Mouse (Mus musculus) lung, adult 2 months (tissue): ENCODE results near the gene Gm9817. TPM values are rescaled to one million over a fixed set of nuclear protein-coding genes. Genes with fewer than 3 reads are reported as not detected.

Source experiments
- DNase-seq: peaks from one replicate; pipeline ENCODE4 v3.0.0; 2022
- H3K4me1 ChIP-seq: fragments of 200-500 bp; 2 replicates; pipeline ENCODE4 v1.6.1; 2011; ENCODE audit warnings: low read length; ENCODE audit not compliant: control insufficient read depth, insufficient read depth
- H3K4me3 ChIP-seq: fragments of 200-500 bp; replicated peaks from 2 replicates; pipeline ENCODE3; 2011; ENCODE audit warnings: low read depth, mild to moderate bottlenecking, control low read depth, low read length; ENCODE audit errors: extremely low read depth
- CTCF ChIP-seq: fragments of 200-500 bp; IDR thresholded peaks from 2 replicates; pipeline ENCODE4 v1.5.1; 2011; ENCODE audit warnings: mild to moderate bottlenecking, low read length, control low read depth; ENCODE audit not compliant: insufficient read depth
- POLR2A ChIP-seq: fragments of 200-500 bp; IDR thresholded peaks from 2 replicates; pipeline ENCODE4 v1.6.1; 2011; ENCODE audit warnings: low read depth, mild to moderate bottlenecking, control low read depth, low read length, borderline replicate concordance; ENCODE audit errors: extremely low read depth
- WGBS: fragments of 180-500 bp; shearing (Covaris S2); methylation state at CpG from one replicate; pipeline ENCODE4 v1.1.7; 2018; 5-methylcytosine and 5-hydroxymethylcytosine counted together
- polyA plus RNA-seq: library from polyadenylated mRNA; depleted of rRNA; stranded (reverse); fragments of >200 nt; gene quantifications from 2 replicates; pipeline ENCODE4 v1.2.3, GENCODE M21; 2012

Gm9817 gene
- polyA plus RNA-seq, 1 experiment, result 0.07 TPM

DNA sequence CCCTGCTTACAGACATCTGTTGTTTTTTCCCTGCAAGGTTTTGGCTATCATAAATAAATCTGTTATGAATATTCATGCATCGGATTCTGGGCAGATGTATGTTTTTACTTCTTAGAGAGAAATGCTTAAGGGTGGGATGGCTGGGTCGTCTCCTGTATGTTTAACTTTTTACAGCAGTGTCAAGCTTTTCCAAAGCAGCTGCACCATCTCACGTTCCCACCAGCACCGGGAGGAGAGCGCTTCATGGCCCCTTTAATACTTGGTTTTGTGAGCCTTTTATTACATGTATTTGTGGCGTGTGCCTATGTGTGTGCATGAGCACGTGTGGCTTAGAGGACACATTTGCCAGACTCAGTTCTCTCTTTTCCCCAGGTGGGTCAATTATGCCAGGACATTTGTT, 37.8 kb upstream of the Gm9817 start:
- TF ChIP-seq CTCF (no peak), POLR2A (no peak)
- no peak for DNase-seq
- H3K4me1 ChIP-seq, result no peaks in the 10 kb centered on the region
- H3K4me3 ChIP-seq, result no peak overlapping the region
- 70% methylated on average over 7 of the region's 7 CpGs for WGBS

DNA sequence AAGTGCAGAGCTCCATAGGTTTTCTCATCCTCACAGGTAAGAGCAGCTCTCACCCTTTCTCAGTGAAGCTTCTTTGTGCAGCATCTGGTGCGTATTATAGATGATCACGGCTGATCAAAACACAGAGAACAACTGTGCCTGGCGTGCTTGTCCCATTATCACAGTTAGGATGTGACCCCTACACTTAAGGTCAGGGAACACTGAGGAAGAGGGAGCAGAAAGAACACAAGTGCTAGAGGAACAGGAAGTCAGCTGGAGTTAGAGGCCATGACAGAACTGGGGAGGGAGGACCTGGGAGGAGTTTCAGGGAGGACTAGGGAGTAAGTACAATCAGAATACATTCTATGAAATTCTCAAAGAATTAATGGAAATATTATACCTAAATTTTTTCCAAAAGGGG, 35.0 kb upstream of the Gm9817 start:
- H3K4me3 ChIP-seq, result no peak overlapping the region
- TF ChIP-seq CTCF, result no peak
- TF ChIP-seq POLR2A, result no peak
- H3K4me1 ChIP-seq, result no peaks in the 10 kb centered on the region
- WGBS, result 66% methylated on average over 3 of the region's 3 CpGs
- no peak for DNase-seq

DNA sequence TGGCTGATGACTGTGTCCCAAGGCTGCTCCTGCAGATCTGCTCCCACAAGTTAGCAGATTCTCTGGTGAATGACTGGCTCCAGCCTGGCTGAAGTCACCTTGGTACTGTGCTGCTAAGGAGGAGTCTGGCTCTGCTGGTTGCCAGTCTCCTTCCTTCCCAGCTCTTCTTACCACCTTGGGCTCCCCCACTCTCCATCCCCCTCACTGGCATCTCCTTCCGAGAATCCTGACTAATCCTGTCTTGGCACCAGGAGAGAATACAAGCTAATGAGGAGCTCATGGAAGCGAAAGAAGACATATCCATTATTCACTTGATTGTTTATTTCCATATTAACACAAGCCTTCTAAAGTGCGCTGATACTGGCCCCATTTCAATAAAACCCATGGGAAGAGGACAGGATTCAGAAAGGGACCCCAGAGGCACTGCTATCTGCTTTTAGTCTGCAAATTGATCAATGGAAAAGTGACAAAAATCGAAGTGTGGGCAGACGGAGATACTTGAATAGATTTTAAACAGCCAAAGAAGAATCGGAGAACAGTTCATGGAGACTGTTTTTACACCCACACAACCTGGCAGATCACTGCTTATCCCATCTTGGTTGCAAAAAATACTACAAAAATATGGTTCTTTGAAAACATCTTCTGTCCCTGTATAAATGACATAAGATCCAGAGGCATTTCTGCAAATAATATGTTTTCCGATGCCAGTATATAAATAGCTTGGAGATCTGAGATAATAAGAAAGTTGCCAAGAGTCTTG, 29.1 kb upstream of the Gm9817 start:
- H3K4me1 ChIP-seq, result no peaks in the 10 kb centered on the region
- 58% methylated on average over 7 of the region's 7 CpGs for WGBS
- TF ChIP-seq CTCF, result no peak
- no peak for TF ChIP-seq POLR2A
- DNase-seq, result no peak
- H3K4me3 ChIP-seq, result no peak overlapping the region

DNA sequence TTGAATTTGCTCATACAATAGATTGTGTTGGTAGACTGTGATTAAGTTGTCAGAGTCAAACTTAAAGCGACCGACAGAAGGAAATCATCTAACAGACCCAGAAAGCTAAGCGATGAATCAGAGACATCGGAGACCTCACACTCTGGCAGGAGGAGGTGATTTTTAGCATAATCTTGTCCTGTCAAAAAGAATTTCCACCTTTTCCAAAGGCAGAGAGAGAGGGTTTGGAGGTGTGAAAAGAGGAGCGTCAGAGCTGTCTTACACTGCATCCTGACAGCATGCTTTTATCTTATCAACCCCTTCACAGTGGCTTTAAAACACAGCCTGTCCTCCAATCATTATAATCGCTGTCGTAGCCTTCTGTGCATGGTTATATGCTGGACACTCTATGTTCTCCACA, 25.7 kb upstream of the Gm9817 start:
- 43% methylated on average over 7 of the region's 7 CpGs for WGBS
- Histone ChIP-seq H3K4me1 (no peaks in the 10 kb centered on the region), H3K4me3 (no peak overlapping the region)
- no peak for DNase-seq
- TF ChIP-seq CTCF (no peak), POLR2A (no peak)

DNA sequence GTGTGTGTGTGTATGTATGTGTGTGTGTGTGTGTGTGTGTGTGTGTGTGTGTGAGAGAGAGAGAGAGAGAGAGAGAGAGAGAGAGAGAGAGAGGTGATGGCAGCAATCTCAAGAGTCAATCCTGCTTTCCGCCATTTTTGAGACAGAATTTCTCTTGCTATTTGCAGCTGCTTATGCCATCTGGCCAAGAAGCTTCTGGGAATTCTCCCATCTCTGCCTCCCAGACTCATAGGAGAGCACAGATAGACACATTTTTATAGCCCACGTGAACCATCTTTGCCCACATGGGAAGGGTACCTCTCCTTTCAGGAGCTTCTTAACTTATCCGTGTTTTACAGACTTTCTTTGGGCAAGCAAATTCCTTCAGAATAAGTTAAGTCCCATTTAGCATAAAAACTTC, 24.6 kb upstream of the Gm9817 start:
- Histone ChIP-seq H3K4me3 (no peak overlapping the region), H3K4me1 (no peaks in the 10 kb centered on the region)
- 95% methylated on average over 3 of the region's 3 CpGs for WGBS
- DNase-seq, result no peak
- TF ChIP-seq CTCF (no peak), POLR2A (no peak)

DNA sequence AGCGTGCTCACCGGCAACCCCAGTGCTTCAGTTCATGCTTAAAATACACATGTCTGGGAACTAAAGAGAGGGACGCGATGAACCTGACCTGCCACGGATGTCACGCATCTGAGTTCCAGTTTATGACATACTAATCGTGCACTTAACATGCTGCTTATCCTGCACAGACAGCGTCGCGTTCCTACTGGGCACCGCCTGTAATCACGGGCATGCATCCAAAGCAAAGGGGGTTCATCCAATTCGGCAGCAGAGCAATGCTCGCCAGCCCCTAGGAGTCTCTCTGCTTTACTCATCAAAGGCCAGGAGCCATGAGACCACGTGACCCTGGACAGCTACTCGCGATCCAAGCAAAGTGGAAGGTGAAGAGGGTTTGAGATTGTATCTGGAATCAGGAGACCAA, 19.3 kb upstream of the Gm9817 start:
- WGBS, result 85% methylated on average over 17 of the region's 17 CpGs
- no peak overlapping the region for H3K4me3 ChIP-seq
- no peak for TF ChIP-seq POLR2A
- TF ChIP-seq CTCF, result no peak
- H3K4me1 ChIP-seq, result no peaks in the 10 kb centered on the region
- no peak for DNase-seq

DNA sequence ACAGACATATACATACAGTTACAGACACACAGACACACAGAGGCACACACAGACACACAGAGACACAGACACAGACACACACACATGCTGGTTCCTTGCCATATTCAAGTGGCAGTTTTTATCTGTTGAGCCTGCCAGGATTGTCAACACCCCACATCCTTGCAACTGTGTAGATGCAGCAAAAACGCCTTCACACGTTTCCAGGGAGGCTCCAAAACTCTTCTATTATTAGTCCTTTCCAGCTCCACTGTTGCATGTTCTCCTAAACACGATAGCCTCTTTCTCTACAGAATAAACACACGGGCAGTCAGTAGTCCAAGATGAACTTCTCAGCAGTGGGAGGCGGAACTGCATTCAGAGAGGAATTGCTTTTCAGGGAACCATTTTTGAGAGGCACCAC, 15.3 kb upstream of the Gm9817 start:
- H3K4me3 ChIP-seq, result no peak overlapping the region
- WGBS, result 48% methylated on average over 5 of the region's 5 CpGs
- no peak for TF ChIP-seq POLR2A
- no peak for TF ChIP-seq CTCF
- H3K4me1 ChIP-seq, result no peaks in the 10 kb centered on the region
- no peak for DNase-seq

DNA sequence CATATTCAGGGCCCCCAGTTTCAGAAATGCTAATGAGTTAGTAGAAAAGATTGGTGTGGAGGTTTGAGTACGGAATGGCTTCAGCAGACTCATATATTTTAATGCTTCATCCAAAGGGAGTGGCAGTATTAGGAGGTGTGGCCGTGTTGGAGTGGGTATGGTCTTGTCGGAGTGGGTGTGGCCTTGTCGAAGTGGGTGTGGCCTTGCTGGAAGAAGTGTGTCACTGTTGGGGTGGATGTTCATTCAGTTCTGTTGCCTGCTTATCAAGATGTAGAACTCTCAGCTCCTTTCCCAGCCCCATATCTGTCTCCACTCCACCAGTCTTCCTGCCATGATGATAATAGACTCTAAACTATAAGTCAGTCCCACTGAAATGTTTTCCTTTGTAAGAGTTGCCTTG, 13.5 kb upstream of the Gm9817 start:
- no peaks in the 10 kb centered on the region for H3K4me1 ChIP-seq
- WGBS, result 83% methylated on average over 4 of the region's 4 CpGs
- DNase-seq, result no peak

DNA sequence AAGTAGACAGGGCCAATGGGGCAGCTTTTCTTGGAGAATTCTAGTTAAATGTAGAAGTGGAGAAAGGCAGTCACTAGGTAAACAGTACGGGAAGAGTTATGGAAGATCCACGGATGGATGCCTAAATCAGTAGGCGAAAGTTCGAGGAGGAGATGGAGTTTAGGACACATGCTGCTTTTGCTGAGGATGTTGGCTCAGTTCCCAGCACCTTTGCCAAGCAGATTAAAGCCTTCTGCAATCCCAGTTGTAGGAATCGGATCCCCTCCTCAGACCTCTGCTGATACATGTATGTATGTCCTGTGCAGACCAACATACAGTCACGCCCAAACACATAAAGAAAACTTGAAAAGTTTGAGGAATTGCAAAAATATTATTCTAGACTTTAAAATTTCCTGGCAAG, 8.1 kb upstream of the Gm9817 start:
- DNase-seq, result no peak
- Histone ChIP-seq H3K4me1 (no peaks in the 10 kb centered on the region), H3K4me3 (no peak overlapping the region)
- WGBS, result 67% methylated on average over 6 of the region's 6 CpGs
- TF ChIP-seq POLR2A (no peak), CTCF (no peak)

More for the DNA sequence above, 13.5 kb upstream of the Gm9817 start:
- H3K4me3 ChIP-seq, result no peak overlapping the region
- no peak for TF ChIP-seq CTCF
- no peak for TF ChIP-seq POLR2A

DNA sequence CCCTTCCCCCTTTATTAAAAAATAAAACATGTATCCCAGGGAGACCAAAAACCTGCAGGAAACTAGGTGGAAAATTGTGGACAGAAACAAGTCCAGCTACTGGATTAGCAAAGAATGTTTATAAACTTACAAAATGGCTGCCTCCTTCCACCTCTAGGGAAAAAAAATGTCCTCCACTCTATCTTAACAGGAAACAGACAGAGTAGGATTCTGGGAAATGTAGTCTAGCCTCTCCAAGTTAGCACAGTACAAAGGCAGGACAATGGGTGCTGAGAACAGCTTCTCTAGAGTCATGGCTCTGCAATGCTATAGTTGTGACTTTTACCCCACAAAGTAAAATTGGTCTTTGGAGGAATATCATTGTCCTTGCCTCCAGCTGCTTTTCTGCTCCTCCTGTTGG, 3.5 kb upstream of the Gm9817 start:
- Histone ChIP-seq H3K4me1 (no peaks in the 10 kb centered on the region), H3K4me3 (no peak overlapping the region)
- DNase-seq, result no peak
- no peak for TF ChIP-seq CTCF
- no peak for TF ChIP-seq POLR2A

DNA sequence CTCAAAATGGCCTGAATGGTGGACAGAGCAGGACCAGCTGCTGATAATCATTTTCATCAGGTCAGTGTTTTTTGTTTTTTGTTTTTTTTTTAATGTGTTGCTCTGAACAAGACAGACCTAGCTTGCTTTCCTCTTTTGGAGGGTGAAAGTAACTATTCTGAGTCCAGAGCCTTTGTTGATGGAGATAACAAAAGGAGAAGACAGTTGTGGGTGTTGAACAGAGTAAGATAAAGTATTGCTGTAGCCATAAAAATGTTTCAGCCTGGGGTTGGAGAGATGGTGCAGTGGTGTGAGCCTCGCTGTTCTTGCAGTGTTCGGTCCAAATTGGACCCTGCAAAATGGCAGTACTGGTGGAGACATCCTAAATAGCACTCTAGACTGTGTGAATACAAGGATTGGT, 2.8 kb upstream of the Gm9817 start:
- WGBS, result 100% methylated on average over 2 of the region's 2 CpGs
- Histone ChIP-seq H3K4me3 (no peak overlapping the region), H3K4me1 (no peaks in the 10 kb centered on the region)
- no peak for TF ChIP-seq CTCF
- TF ChIP-seq POLR2A, result no peak
- no peak for DNase-seq
